Mouse (Mus musculus) embryonic fibroblast, embryonic 13.5 days (primary cell): ENCODE results near the gene Gm27029.

Experiments
- CTCF ChIP-seq: IDR thresholded peaks from 2 replicates; pipeline ENCODE4 v1.5.1; 2011; ENCODE audit warnings: mild to moderate bottlenecking, control low read depth, low read length, moderate library complexity, borderline replicate concordance; ENCODE audit not compliant: insufficient read depth
- POLR2A ChIP-seq: IDR thresholded peaks from 2 replicates; pipeline ENCODE4 v1.6.1; 2011; ENCODE audit warnings: low read depth, mild to moderate bottlenecking, control low read depth, low read length, moderate library complexity

GRCm38 (mm10) chr11:101465101-101465868 is 40.7 kb upstream of the Gm27029 start:
- no peak for TF ChIP-seq CTCF
- TF ChIP-seq POLR2A = peak; percentile 54
